Mouse (Mus musculus): ENCODE measurements around the gene Zfp128.
"Not testable (repeated sequence)": the region's sequence is repeated elsewhere in the genome, so short reads cannot be mapped to it uniquely, and the experiment has no call there.

Gene Zfp128

GRCm38 (mm10) chr7:12921705-12922465, 40.9 kb downstream of the Zfp128 start, which contains the start of gene Rps5:
TSS of gene Rps5 (plus strand) at chr7:12922290.
- DNase-seq (ENCODE audit: low read depth, low spot score) = peak; percentile 100

- no peak for DNase-seq (ENCODE audit: low read depth, low spot score)
Measured at GRCm38 (mm10) chr7:12922729-12923128, 41.8 kb downstream of the Zfp128 start.

GRCm38 (mm10) chr7:12926316-12926715, 45.3 kb downstream of the Zfp128 start:
- no peak for DNase-seq (ENCODE audit: low read depth, low spot score)

DNA sequence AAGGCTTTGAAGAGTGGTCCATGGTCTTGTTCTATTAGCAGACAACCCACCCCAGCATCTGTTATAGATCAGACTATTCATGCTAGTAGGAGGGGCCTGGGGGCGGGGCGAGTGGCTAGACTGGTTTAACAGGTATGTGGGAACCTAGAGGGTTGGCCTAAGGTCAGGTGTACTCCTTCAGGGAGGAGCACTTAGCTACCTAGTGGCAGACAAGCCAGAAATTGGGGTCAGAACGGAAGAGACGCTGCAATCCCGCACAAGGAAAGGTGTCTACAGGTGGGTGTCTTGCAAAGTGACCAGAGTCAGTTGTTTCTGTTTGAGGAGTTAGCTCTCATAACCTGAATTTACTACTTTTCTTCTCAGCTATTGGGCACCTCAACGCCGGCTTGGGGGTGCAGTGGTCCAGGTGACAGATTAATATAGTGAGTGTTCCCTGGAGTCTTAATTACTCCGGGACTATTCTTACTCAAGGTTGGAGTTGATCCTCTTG, 46.3 kb downstream of the Zfp128 start, which contains the start of gene Rnf225:
TSS of gene Rnf225 (plus strand) at position 226 of the 490 bp plus-strand sequence.
- DNase-seq (ENCODE audit: low read depth, low spot score) = no peak

DNA sequence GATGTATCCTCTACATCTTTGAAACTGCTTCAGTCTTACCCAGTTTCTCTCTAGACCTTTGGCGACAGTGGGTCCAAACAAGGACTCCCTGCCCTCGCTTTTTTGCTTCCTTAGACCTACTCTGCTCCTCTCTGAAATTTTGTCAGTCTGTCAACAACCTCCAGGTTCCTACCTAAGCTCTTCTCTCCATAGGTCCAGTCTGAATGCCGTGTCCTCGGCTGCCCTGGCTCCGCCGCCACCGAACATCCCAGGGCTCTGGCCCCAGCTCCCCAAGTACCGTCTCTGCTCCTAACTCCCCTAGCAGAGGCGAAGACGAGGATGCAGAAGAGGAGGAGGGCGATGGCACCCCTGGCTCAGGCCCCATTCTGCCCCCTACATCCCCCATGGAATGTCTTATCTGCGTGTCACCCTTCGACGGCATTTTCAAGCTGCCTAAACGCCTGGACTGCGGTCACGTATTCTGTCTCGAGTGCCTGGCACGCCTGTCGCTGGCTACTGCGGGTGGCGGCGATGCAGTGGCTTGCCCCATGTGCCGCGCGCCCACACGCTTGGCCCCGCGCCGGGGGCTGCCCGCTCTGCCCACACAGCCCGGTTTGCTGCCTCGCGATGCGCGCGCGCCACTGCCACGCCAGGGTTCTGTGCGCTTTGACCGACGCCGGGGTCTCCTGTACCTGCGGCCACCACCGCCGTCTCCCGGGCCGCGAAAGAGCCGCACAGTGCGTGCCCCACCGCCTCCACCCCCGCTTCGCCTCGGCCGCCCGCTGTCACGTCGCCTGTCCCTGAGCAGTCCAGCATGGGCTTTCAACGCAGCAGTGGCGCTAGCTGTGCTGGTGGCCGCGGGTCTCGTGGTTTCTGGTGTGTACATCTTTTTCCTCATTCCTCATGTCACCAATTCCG, 47.0 kb downstream of the Zfp128 start:
- no peak for DNase-seq (ENCODE audit: low read depth, low spot score)

DNA sequence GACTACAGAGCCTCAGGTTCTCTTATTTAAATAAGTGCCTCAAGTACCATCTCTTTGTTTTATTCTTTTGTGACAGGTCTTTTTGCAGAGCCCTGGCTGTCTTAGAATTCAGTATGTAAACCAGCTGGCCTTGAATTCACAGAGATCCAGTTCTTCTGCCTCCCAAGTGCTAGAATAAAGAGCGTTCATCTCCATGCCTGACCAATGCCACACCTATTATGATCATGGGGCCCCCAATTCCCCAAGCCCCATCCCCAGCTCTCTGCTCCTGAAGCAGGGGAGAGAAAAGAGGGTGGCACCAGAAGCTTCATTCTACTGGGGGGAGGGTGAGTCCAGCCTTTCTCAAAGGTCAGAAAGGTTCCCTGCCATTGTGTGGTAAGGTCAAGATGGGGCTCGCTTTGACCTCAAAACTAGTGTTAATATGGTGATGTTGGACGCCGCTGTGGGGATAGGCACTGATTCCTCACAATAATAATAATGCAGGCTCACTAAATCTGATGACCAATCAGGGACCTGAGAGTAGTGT, 52.7 kb downstream of the Zfp128 start:
- no peak for DNase-seq (ENCODE audit: low read depth, low spot score)

DNA sequence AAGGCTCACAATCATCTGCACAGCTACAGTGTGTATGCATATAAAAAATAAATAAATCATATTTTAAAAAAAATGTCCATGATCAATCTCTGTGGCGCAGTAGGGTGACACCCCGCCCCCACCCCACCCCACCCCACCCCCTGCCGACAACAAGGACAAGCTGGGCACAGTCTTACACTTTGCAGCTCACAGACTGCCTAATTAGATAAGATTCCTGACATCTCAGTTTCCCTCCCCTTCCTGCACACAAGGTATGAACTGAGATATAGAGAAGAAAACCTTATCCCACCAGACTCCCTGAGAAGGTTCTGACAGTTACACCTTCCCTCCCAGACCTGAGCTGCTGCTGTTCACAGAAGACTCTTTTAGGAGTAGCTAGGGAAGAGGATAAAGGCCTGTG, 53.8 kb downstream of the Zfp128 start:
- DNase-seq (ENCODE audit: low read depth, low spot score) = no peak

DNA sequence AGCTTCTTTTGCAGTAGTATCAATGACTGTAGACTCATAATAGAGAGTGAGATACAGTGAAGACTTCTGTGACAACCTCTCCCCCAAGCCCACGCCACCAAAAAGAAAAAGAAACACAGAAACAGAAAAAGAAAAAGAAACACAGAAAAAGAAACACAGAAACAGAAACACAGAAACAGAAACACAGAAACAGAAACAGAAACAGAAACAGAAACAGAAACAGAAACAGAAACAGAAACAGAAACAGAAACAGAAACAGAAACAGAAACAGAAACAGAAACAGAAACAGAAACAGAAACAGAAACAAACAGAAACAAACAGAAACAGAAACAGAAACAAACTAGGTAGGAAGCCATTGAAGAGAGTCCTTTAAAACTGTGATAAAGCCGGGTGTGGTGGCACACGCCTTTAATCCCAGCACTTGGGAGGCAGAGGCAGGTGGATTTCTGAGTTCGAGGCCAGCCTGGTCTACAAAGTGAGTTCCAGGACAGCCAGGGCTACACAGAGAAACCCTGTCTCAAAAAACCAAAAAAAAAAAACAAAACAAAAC, 56.4 kb downstream of the Zfp128 start:
- not testable (repeated sequence) for DNase-seq (ENCODE audit: low read depth, low spot score)

- DNase-seq (ENCODE audit: low read depth, low spot score) = no peak
Measured at GRCm38 (mm10) chr7:12940599-12940998, 59.6 kb downstream of the Zfp128 start.
